Mouse (Mus musculus): ENCODE results near the gene Art3. TPM values are rescaled to one million over a fixed set of nuclear protein-coding genes. Genes with fewer than 3 reads are reported as not detected.

Gene Art3
- polyA plus RNA-seq, 1 experiment from 2014 or later: 4.9 TPM

- H3K4me1 ChIP-seq (ENCODE audit: control insufficient read depth, insufficient read depth, low read length): no peaks in the 10 kb centered on the region
- no peak for DNase-seq (ENCODE audit: low spot score)
- WGBS: 89% methylated on average over 5 of the region's 5 CpGs
- no peak overlapping the region for H3K4me3 ChIP-seq (ENCODE audit: low read depth, low read length)
- no peak overlapping the region for H3K27ac ChIP-seq (ENCODE audit: low read depth, low read length)
- ATAC-seq: no peak
- no peak overlapping the region for H3K9ac ChIP-seq (ENCODE audit: low read length)
- H3K4me2 ChIP-seq (ENCODE audit: low read length): no peak overlapping the region
- H3K9me3 ChIP-seq (replicated peaks; ENCODE audit: control insufficient read depth, low read length): no peaks in the 10 kb centered on the region
- peaks cover 10% of the 10 kb centered on the region; the same call in 1 of the 2 replicates for H3K36me3 ChIP-seq (ENCODE audit: control insufficient read depth, insufficient read depth, low read length)
- H3K27me3 ChIP-seq (replicated peaks; ENCODE audit: control insufficient read depth, insufficient read depth, low read length): no peaks in the 10 kb centered on the region
Measured at GRCm38 (mm10) chr5:92410486-92410885, 78.9 kb downstream of the Art3 start.

GRCm38 (mm10) chr5:92411461-92412140 lies 80.0 kb downstream of the Art3 start:
- ATAC-seq: peak; percentile 23; the same call in 1 of the 2 replicates
- no peak overlapping the region for H3K27ac ChIP-seq (ENCODE audit: low read depth, low read length)
- DNase-seq (ENCODE audit: low spot score): no peak
- no peak overlapping the region for H3K9ac ChIP-seq (ENCODE audit: low read length)
- WGBS: 71% methylated on average over 7 of the region's 7 CpGs
- H3K4me3 ChIP-seq (ENCODE audit: low read depth, low read length): no peak overlapping the region
- no peaks in the 10 kb centered on the region for H3K27me3 ChIP-seq (replicated peaks; ENCODE audit: control insufficient read depth, insufficient read depth, low read length)
- peaks cover 18% of the 10 kb centered on the region for H3K36me3 ChIP-seq (ENCODE audit: control insufficient read depth, insufficient read depth, low read length)
- H3K4me2 ChIP-seq (ENCODE audit: low read length): no peak overlapping the region
- H3K4me1 ChIP-seq (ENCODE audit: control insufficient read depth, insufficient read depth, low read length): no peaks in the 10 kb centered on the region
- H3K9me3 ChIP-seq (replicated peaks; ENCODE audit: control insufficient read depth, low read length): no peaks in the 10 kb centered on the region

GRCm38 (mm10) chr5:92413271-92413981 lies 81.8 kb downstream of the Art3 start:
- Histone ChIP-seq H3K9me3 (replicated peaks; ENCODE audit: control insufficient read depth, low read length) (no peaks in the 10 kb centered on the region), H3K4me2 (ENCODE audit: low read length) (no peak overlapping the region), H3K27me3 (replicated peaks; ENCODE audit: control insufficient read depth, insufficient read depth, low read length) (no peaks in the 10 kb centered on the region), H3K36me3 (ENCODE audit: control insufficient read depth, insufficient read depth, low read length) (peaks cover 36% of the 10 kb centered on the region), H3K27ac (ENCODE audit: low read depth, low read length) (no peak overlapping the region), H3K4me3 (ENCODE audit: low read depth, low read length) (no peak overlapping the region), H3K9ac (ENCODE audit: low read length) (no peak overlapping the region), H3K4me1 (ENCODE audit: control insufficient read depth, insufficient read depth, low read length) (no peaks in the 10 kb centered on the region)
- WGBS: 86% methylated on average over 11 of the region's 11 CpGs
- ATAC-seq: no peak
- DNase-seq (ENCODE audit: low spot score): no peak

DNA sequence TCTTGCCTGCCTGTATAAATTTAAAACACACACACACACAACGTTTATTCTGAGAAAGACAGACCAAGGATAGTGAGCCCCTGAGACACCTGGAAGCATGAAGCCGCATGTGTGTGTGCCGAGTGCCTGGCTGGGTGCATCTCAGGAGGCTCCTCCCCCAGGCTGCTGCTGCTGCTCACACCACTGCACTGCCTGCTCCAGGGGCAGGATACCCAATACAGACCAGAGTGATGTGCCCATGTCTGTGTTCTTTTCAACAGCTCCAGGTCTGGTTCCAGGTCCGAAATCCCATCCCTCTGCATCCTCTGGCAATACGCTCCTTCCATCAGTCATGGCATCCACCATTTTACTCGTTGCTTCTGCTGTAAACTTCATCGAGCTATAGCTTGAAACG lies 82.4 kb downstream of the Art3 start:
- peaks cover 39% of the 10 kb centered on the region for H3K36me3 ChIP-seq (ENCODE audit: control insufficient read depth, insufficient read depth, low read length)
- H3K4me3 ChIP-seq (ENCODE audit: low read depth, low read length): no peak overlapping the region
- 90% methylated on average over 8 of the region's 8 CpGs for WGBS
- no peaks in the 10 kb centered on the region for H3K4me1 ChIP-seq (ENCODE audit: control insufficient read depth, insufficient read depth, low read length)
- H3K27ac ChIP-seq (ENCODE audit: low read depth, low read length): no peak overlapping the region
- H3K4me2 ChIP-seq (ENCODE audit: low read length): no peak overlapping the region
- DNase-seq (ENCODE audit: low spot score) (no peak), ATAC-seq (no peak)
- no peak overlapping the region for H3K9ac ChIP-seq (ENCODE audit: low read length)
- no peaks in the 10 kb centered on the region for H3K9me3 ChIP-seq (replicated peaks; ENCODE audit: control insufficient read depth, low read length)
- H3K27me3 ChIP-seq (replicated peaks; ENCODE audit: control insufficient read depth, insufficient read depth, low read length): no peaks in the 10 kb centered on the region

DNA sequence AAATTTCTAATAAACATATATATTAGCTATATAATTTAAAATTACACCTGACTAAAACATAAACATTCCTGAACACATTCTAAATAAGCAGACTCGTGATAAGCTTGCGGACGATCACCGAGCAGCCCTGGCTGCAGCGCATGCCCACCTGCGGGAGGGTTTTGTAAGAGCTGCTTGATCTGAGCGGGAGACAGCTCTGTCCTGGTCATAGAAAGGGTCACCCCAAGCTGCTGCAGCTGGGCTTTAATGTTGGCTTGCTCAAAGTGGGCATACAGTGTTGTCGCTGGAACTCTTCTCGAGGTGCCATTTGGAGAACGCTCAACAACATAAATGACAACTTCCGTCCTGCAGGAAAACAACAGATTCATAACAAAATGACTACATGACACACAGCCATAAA lies 92.5 kb downstream of the Art3 start:
- Histone ChIP-seq H3K27me3 (replicated peaks; ENCODE audit: control insufficient read depth, insufficient read depth, low read length) (no peaks in the 10 kb centered on the region), H3K4me2 (ENCODE audit: low read length) (no peak overlapping the region), H3K9me3 (replicated peaks; ENCODE audit: control insufficient read depth, low read length) (no peaks in the 10 kb centered on the region), H3K36me3 (ENCODE audit: control insufficient read depth, insufficient read depth, low read length) (peaks cover 91% of the 10 kb centered on the region), H3K4me3 (ENCODE audit: low read depth, low read length) (no peak overlapping the region), H3K27ac (ENCODE audit: low read depth, low read length) (no peak overlapping the region), H3K9ac (ENCODE audit: low read length) (no peak overlapping the region), H3K4me1 (ENCODE audit: control insufficient read depth, insufficient read depth, low read length) (no peaks in the 10 kb centered on the region)
- 97% methylated on average over 11 of the region's 11 CpGs for WGBS
- DNase-seq (ENCODE audit: low spot score) (no peak), ATAC-seq (no peak)

DNA sequence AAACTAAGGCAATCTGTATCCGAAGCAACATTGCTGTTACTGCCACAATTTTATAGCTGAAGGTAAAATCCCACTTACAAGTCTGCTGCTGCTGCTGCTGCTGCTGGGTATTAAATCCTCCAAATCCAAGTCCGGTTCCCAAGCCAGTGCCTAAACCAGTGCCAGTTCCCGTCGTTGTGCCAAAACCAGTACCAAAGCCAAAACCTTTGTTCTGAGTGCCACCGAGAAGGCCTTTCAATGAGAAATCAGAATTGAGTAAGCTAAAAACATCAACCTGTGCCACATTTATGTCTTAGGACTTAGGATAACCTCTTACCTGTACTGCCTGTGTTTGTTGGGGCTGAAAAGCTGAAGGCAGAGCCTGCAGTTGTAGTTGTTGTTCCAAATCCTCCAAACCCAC lies 99.1 kb downstream of the Art3 start:
- ATAC-seq (no peak), DNase-seq (ENCODE audit: low spot score) (no peak)
- WGBS: 68% methylated on average over 5 of the region's 5 CpGs
- no peak overlapping the region for H3K4me3 ChIP-seq (ENCODE audit: low read depth, low read length)
- peaks cover 10% of the 10 kb centered on the region; the same call in 1 of the 2 replicates for H3K4me1 ChIP-seq (ENCODE audit: control insufficient read depth, insufficient read depth, low read length)
- peaks cover 32% of the 10 kb centered on the region for H3K36me3 ChIP-seq (ENCODE audit: control insufficient read depth, insufficient read depth, low read length)
- H3K4me2 ChIP-seq (ENCODE audit: low read length): no peak overlapping the region
- no peak overlapping the region for H3K9ac ChIP-seq (ENCODE audit: low read length)
- no peaks in the 10 kb centered on the region for H3K27me3 ChIP-seq (replicated peaks; ENCODE audit: control insufficient read depth, insufficient read depth, low read length)
- H3K9me3 ChIP-seq (replicated peaks; ENCODE audit: control insufficient read depth, low read length): no peaks in the 10 kb centered on the region
- H3K27ac ChIP-seq (ENCODE audit: low read depth, low read length): peak overlapping the region; percentile 14; the same call in 1 of the 2 replicates

DNA sequence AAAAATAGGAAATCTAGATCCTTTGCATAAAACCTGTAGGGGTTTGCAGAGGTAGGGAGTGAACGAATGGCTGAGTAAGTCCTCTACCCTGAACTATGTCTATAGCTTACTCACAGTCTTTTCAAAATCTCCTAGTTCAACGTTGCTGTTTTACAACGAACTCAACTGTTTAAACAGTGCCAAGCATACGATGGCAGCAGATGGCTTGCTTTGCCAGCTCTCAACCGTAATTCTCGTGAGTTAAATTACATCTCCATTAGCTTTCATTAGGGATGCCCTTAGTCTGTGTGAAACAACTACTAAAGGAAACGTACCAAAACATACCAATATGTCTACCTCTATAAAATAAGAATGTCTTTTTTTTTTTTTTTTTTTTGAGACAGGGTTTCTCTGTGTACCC lies 100.0 kb downstream of the Art3 start:
- DNase-seq (ENCODE audit: low spot score) (peak; percentile 75), ATAC-seq (no peak)
- Histone ChIP-seq H3K4me2 (ENCODE audit: low read length) (0 out of 2 replicates have a peak overlapping the region, but pooled peaks have one; percentile 7), H3K9ac (ENCODE audit: low read length) (peak overlapping the region; percentile 35; the same call in 1 of the 2 replicates), H3K36me3 (ENCODE audit: control insufficient read depth, insufficient read depth, low read length) (peaks cover 29% of the 10 kb centered on the region), H3K27ac (ENCODE audit: low read depth, low read length) (peak overlapping the region; percentile 48; the same call in 1 of the 2 replicates), H3K27me3 (replicated peaks; ENCODE audit: control insufficient read depth, insufficient read depth, low read length) (no peaks in the 10 kb centered on the region), H3K9me3 (replicated peaks; ENCODE audit: control insufficient read depth, low read length) (no peaks in the 10 kb centered on the region), H3K4me3 (ENCODE audit: low read depth, low read length) (no peak overlapping the region), H3K4me1 (ENCODE audit: control insufficient read depth, insufficient read depth, low read length) (peaks cover 10% of the 10 kb centered on the region; the same call in 1 of the 2 replicates)
- 41% methylated on average over 7 of the region's 7 CpGs for WGBS

- DNase-seq (ENCODE audit: low spot score): no peak
- Histone ChIP-seq H3K4me1 (ENCODE audit: control insufficient read depth, insufficient read depth, low read length) (peaks cover 10% of the 10 kb centered on the region; the same call in 1 of the 2 replicates), H3K4me3 (ENCODE audit: low read depth, low read length) (peak overlapping the region; percentile 97), H3K9me3 (replicated peaks; ENCODE audit: control insufficient read depth, low read length) (no peaks in the 10 kb centered on the region), H3K27ac (ENCODE audit: low read depth, low read length) (no peak overlapping the region), H3K4me2 (ENCODE audit: low read length) (peak overlapping the region; percentile 92), H3K9ac (ENCODE audit: low read length) (peak overlapping the region; percentile 93), H3K27me3 (replicated peaks; ENCODE audit: control insufficient read depth, insufficient read depth, low read length) (no peaks in the 10 kb centered on the region), H3K36me3 (ENCODE audit: control insufficient read depth, insufficient read depth, low read length) (peaks cover 4% of the 10 kb centered on the region; the same call in 1 of the 2 replicates)
- ATAC-seq: no peak
- under 1% methylated on average over 12 of the region's 12 CpGs for WGBS
Measured at GRCm38 (mm10) chr5:92434070-92434469, 102.4 kb downstream of the Art3 start.

- DNase-seq (ENCODE audit: low spot score) (peak; percentile 27), ATAC-seq (peak; percentile 59)
- Histone ChIP-seq H3K36me3 (ENCODE audit: control insufficient read depth, insufficient read depth, low read length) (peaks cover 2% of the 10 kb centered on the region; the same call in 1 of the 2 replicates), H3K27ac (ENCODE audit: low read depth, low read length) (peak overlapping the region; percentile 81), H3K4me1 (ENCODE audit: control insufficient read depth, insufficient read depth, low read length) (peaks cover 10% of the 10 kb centered on the region; the same call in 1 of the 2 replicates), H3K4me2 (ENCODE audit: low read length) (peak overlapping the region; percentile 92), H3K9ac (ENCODE audit: low read length) (peak overlapping the region; percentile 93), H3K27me3 (replicated peaks; ENCODE audit: control insufficient read depth, insufficient read depth, low read length) (no peaks in the 10 kb centered on the region), H3K4me3 (ENCODE audit: low read depth, low read length) (peak overlapping the region; percentile 97), H3K9me3 (replicated peaks; ENCODE audit: control insufficient read depth, low read length) (no peaks in the 10 kb centered on the region)
- 0% methylated on average over 22 of the region's 39 CpGs for WGBS
Measured at GRCm38 (mm10) chr5:92434571-92434985, 103.0 kb downstream of the Art3 start.
